Mouse (Mus musculus) yolk sac, embryonic 10.5 days (tissue): Measurements from ENCODE around the gene Gpx7.
A peak's percentile ranks its signal among the peaks of the same experiment; 100 is the strongest.

ENCODE experiments used
- DNase-seq: peaks from one replicate; pipeline ENCODE4 v3.0.0-alpha.2; 2017; ENCODE audit warnings: low spot score

Gene Gpx7

DNA sequence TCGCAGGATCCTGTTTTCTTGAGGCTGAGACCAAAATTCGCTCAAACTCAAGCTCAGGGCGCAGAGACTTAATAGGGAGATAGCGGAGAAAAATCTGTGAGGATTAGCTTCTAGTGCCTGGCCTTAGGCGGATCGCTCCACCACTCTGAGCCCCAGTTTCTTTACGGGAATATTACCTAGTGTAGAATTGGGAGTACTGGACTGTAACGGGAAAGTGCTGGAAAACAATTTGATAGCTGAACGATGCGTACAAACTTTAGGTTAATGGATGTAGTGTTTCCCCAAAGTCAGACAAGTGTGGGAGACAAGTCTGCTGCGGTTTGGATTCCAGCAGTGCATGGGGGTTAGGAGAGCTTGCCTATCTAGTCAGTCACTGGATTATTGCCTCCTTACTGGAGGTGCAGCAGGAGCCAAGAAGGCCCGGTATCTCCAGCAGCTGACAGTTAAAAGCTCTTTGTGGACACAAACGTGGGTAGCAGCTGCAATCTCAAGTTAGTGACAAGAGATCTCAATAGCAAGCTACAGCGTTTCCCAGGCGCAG is at the start of gene Gpx7:
TSS of gene Gpx7 (minus strand) at position 101 of the 541 bp plus-strand sequence.
- DNase-seq: no peak

DNA sequence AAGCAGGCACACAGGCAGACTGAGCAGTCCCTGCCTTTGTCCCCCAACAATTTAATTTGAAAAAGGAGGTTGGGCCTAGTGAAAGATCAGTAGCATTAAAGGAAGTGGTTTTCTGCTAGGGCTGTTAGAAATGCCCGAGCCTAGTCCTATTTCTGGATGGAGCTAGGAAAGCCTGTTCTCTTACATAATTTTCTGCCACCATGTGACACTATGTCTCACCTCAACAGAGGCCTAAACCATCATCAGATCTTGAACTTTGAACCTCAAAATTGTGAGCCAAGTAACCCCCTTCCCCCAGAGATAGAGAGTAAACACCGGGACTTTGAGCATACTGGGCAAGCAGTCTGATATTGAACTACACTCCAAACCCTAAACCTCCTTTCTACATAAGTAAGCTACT is 49.3 kb upstream of the Gpx7 start:
- DNase-seq: no peak

DNA sequence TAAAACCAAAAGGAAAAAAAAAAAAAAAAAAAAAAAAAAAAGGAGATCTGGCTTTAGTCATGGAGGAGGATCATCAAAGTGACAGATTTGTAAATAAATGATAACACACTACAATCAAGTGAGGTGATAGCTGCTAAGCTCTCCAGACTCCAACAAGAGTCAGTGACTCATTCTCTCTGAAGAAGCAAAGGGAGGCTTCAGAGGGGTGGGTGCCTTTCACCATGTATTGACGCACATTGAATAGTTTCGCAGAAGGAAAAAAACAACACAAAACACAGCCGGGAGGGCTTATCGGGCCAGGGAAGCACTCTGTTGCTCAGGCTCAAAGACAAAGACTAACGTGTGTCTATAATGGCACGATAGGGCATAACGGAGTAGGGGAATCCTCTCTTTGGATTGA is 41.3 kb upstream of the Gpx7 start:
- no peak for DNase-seq

DNA sequence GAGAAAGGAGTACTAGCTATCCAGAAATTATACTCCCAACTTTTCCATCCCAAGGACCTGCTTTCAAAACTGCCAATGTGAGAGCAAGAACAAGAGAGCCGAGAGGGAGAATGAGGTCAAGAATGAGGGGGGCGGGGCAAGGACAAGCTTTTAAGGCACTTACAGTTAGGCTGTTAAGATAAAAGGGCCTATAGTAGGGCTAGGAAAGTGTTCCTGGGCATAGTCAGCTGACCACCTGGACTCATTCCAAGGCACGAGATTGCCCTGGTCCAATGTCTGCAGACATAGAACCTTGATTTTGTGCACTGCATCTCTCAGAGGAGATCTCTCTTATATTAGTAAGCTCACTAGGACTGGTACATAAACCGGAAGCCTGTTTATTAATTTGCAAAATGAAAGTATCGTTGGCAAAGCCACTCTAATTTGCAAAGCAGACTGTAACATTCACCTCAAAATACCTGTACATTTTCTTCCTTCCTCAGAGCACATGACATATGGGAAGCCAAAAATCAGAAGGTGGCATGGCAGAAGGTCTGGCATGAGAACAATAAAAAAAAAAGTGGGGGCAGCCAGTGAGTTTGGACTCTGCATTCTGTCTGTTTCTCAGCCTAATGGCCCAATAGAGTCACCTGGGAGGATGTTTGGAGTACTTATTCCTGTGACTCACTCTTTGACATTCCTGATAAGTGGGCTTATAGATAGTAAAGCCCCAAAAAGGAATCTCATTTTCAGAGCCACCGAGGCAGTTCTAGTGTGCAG is 31.5 kb upstream of the Gpx7 start:
- no peak for DNase-seq

DNA sequence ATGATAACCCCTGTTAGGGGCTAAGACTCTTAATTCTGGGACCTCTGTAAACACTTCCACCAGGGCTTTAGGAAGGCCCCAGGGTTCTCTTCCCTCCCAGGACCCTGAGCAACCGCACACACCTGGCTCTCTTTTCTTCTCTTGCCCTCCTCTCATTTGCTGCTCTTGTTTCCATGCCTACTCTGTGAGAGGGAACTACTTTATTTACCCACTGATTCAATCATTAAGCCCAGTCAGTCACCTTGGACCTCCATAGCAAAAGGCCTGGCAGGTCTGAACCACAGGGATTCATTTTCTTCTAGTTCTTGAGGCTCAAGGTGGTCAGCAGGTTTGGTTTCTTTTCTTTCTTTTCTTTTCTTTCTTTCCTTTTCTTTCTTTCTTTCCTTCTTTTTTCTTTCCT is 29.5 kb upstream of the Gpx7 start:
- no peak for DNase-seq

DNA sequence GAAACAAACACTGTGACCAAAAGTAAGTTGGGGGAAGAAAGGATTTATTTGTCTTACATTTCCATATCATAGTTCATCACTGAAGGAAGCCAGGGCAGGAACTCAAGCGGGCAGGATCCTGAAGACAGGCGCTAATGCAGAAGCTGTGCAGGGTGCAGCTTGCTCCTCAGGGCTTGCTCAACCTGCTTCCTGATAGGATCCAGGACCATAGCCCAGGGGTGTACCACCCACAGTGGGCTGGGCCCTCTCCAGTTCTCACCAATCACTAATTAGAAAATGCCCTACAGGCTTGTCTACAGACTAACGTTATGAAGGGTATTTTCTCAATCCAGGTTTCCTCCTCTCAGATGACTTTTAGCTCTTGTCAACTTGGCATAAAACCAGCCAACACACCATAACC is 28.9 kb upstream of the Gpx7 start:
- no peak for DNase-seq

DNA sequence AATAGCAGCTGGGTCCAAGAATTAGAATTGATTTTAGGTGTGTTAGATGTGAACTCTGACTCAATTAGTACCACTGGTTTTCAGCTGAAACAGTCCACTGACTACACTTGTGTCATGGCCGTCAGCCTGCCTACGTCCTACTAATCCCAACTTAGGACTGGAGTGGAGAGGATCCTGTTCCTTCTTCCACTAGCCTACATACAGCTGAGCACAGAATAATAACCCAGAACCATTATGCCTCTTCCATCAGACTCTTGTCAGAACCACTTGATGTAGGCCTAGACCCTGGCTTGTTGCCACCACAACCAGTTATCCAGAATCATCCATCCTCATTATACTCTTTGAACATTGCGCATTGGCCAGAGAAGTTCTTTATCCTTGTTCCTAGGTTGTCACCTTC is 28.0 kb upstream of the Gpx7 start:
- no peak for DNase-seq

DNA sequence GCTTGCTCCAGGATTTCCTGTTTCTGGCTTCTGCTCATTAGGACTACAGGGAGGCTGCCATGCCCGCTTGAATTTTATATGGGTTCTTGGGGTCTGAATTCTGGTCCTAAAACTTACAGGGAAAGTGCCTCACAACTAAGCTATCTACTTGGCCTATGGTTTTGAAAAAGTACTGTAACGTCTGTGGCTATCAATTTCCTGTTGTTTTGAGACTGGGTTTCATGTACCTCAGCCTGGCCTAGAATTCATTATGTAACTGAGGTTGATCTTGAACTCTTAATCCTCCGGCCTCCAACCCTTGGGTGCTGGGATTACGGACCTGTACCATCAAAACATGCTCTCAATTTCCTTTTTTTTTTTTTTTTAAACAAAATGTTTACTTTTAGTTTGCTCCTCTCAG is 27.5 kb upstream of the Gpx7 start:
- no peak for DNase-seq

DNA sequence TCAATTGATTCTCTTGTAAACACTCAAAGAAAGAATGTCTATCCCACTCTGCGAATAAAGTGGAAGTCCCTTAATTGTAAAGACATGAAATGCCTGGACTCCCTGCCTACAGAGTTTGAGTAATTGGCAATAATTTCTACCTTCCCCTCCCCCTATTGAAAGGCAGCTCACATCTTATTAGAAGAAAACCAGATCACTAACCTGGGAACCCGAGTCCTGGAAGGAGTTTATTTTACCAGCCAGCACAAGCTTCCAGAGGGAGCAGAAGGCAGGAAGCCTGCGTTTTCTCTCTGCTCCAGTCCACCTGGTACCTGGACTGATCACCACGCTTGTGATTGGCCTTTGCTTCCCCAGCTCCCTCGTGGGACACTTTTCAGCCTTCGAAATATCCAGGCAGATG is 26.6 kb upstream of the Gpx7 start:
- DNase-seq: peak; percentile 45

DNA sequence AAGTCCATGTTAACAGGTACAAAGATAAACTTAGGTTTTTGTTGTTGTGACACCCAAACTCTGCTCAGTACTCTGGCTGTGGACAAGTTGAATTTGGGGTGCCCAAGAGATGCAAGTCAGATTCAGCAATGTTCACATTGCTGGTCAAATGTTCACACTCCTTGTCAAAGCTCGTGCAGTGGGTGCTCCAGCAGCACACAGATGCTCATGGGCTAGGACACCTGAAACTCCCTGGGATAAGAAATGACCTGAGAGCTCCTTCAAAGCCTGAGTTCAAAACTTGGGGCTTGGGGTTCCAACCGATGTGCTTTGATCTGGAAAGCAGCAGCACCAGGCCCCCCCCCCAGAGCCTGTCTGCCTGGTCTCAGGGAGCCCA is 24.8 kb upstream of the Gpx7 start:
- no peak for DNase-seq

DNA sequence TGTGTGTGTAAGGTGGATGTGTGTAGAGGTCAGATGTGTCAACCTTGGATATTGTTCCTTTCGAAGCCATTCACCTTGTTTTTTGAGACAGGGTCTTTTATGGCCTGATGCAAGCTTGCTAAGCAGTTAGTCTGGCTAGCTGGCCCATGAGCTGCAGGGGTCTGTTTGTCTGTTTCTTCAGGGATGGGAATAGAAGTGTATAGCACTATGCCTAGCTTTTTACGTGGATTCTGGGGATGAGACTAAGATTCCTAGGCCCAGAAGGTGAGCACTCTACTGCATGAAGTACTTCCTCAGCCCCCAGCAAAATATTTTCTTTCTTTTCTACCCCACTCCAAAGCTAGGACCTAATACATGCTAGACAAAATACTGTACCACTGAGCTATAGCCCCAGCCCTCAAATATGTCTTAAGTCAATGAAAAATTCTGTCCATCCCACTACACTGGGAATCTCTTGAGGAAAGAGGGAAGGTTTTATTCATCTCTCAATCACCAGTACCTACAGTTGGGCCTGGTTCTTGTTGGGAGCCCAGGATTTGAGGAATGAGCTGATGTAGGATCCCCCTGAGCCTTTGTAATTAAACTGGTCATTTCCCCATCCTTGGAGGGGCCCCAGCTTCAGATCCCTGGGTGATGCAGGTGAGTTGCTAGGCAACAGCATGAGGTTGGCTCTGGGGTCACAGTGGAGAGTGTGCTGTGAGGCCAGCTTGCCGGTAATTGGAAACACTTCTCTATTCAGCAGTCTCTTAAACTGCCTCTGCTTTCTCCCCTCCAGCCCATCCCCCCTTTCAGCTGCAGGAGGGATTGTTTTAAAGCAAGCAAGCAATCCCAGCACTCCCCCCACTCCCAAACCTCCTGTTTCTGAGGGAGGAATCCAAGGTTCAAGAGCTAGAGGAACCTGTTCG is 24.1 kb upstream of the Gpx7 start:
- peak; percentile 86 for DNase-seq

DNA sequence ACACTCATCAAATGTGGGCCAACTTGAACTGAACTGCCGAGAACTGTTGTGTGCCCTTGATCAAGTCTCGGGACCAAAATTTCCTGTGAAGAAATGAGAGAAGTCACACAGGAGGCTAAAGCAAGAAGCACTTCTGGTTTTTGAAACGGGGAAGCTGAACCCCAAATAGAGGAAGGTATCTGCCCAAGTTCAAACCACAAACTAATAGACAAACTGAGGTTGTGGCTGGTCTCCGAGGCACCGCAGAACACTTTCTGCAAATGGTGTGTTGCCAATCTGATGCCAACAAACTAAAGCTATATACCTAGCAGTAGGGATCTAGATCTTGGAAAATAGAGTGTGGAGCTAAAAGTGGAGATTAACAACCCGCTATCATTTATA is 21.6 kb upstream of the Gpx7 start:
- no peak for DNase-seq

DNA sequence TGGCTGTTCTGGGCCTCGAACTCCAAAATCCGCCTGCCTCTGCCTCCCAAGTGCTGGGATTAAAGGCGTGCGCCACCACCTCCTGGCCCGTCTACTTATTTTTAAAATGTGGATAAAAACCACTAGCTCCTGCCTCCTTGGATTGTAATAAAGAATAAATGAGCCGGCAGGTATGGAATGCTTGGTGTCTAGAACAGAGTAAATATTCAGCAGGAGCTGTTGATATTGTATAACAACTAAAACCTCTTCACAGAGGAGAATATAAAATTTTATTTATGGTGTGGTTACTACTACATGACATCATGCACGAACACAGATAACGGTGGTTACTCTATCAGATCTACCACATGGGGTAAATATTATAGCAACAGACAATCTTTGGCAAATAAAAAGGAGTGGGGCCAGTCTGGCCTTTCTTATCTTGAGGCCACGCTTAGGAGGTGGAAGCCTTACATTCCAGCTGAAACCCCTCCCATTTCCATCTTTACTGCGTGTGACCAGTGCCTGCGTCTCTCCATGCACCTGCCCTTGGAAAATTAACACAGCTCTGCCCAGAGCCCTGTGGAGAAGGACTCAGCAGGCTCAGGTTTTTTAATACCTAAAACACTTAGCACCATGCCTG is 21.1 kb upstream of the Gpx7 start:
- DNase-seq: no peak

DNA sequence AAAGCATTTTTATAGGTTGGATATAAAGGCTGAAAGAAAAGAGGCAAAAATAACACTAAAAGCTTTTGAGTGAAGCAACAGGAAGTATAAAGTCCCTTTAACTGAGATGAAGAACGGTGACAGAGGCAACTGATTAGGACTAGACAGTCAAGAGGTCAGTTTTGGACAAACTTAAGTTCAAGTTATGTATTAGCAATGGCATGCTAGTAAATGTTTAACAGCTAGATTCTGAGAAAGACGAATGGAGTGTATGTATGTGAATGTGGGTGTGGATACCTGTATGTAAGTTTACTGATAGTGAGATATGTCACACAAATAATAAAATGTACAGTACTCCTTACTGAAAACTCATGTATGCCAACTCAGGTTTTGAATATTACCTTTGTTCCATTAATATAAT is 17.8 kb upstream of the Gpx7 start:
- no peak for DNase-seq

DNA sequence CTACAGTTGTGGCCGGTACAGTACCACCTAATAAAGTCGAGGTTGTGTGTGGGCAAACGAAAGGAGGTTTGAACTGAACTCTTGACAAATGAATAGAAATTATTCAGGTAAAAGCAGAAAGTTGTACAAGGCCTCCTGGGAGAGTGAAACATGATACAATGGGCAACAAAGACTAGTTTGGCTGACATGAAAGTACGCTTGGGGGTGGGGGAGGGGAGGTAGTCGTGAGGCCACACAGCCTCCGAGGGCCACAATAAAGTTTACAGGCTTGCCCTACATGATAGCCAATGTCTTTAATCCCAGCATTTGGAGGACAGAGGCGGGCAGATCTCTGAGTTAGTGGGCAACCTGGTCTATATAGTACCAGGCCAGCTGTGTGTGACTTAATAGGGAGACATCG is 860 bp upstream of the Gpx7 start:
- DNase-seq: no peak

DNA sequence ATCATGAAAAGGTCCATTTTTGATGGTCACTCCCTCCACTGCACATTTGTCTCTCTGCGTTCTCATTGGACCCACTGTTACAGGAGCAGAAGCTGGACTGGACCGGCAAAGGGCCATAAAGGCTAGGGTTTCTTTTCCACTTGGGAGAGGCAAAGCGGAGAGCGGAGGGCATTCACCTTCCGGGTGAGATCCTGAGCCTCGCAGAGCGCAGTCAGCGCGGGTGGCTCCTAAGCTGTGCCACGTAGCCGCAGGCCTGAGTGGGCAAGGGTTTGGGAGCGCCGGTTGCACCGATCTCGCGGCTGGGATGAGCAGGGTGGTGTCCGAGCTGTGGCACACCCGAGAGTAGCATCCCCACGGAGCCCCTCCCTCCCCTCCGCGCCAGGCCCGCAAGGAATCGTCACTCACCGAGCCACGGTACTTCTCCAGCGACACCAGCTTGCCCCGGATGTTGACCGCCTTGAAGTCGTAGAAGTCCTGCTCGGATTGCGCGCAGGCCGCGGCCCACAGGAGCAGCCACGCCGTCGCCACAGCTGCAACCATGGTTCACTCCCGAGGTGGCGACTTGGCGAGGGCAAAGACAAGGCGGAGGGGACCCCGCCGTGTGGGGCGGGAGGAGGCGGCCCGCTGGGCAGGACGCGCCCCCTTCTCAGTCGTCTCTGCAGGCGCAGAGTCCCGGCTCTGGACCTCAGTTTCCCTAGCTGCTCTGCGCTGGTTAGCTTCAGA is 462 bp downstream of the Gpx7 start:
- DNase-seq: peak; percentile 59

DNA sequence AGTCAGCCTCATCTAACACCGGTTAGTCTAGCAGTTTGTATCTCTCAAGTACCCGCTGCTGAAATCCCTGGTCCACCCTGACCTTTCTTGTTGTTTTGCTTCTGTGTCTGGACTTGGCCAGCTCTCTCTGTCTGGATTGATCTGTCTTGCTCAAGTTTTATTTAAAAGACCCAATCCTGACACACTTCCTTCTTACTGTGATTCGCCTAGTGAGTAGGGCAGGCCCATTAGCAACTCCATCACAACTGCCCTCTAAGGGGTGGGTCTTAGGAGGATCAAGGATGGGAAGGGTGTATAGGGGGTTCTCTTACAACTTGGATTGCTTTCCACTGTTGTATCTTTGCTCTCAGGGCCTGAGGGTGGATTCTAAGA is 1.0 kb downstream of the Gpx7 start:
- DNase-seq: no peak

DNA sequence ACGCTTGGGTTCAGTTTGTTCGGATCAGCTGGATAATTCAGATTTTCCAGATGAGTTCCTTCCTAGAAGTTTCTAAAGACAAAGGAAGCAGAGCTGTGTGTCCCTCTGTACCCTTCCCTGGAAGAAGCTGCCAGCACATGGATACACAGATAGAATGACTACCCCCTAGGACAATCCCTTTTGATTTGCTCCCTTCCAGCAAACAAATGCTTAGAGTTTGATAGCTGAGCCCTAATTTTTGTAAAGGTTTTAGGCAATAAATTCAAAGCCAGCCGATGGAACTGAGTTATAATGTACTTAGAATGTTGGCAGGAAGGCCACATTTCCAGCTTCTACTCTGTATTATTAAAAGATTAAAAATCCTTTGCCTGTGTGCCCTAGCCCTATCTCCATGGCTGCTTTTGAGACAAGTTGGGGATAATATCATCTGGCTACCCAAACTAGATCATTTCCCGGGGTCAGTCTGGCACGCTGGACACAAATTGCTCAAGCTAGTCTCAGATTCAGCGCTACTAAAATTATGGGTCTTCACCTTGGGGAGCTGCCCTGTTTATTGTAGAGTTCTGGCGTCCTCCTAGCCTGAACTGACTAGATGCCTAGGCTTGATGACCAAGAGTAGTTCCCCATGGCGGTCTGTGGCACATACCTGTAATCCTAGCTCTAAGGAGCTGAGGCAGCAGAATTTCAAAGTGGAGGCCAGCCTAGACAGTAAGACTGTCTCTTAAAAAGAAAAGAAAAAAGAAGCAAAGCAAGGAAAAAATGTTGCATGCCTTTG is 2.7 kb downstream of the Gpx7 start:
- DNase-seq: no peak

DNA sequence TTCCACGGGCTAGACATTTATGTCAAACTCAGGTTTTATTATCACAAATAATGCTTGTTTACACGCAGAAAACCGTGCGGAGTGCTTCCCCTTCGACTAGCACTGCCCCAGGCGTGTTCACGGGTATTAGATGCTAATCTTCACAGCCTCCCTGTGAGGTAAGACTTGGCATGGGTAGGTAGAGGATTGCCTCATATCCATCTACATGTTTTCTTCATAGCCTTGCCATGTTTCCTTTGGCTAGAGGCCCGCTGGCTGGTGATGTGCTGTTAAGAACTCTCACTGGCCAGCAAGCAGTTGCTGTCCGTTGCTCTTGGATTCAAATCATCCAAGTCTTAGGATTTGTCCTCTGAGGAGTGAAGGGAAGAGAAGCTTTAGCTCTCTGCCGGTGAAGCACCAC is 6.4 kb downstream of the Gpx7 start:
- no peak for DNase-seq

DNA sequence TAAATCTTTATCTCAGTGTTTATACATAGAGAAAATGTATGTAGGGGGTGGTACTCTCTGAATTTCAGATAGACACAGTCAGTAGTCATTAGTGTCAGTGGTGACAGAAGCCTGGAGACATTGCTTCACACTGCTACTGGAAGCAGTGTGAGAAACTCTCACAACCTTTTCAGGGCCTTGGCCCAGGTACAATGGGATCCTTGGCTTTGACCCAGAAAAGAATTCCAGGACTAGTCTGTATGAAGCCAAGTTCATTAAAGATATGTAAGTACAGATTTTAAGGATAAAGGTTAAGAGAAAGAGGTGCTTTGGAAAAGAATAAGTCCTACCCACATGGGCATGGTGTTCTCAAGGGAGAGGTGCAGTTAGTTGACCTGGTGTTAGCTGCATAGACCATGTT is 12.5 kb downstream of the Gpx7 start:
- no peak for DNase-seq

DNA sequence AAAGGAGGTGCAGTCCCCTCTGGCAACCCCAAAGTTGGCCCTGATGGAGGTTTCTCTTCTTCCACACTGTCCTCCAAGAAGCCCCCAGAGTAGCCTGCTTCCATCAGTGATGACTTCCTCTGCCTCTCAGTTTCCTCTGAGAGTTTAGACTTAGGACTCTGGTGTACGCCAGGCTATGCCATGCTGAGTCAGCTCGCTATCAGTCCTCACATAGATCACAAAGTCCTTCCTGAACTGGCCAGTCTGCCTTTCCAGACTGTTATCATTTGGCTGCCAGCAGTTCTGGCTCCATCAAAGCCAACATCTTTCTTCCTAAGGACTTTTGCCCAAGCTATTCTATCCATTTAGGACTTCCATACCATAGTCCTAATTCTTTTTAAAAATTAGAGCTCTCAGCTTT is 14.2 kb downstream of the Gpx7 start:
- no peak for DNase-seq
